ENCODE assay signal across 11 mouse cellular contexts in the genomic region with DNA sequence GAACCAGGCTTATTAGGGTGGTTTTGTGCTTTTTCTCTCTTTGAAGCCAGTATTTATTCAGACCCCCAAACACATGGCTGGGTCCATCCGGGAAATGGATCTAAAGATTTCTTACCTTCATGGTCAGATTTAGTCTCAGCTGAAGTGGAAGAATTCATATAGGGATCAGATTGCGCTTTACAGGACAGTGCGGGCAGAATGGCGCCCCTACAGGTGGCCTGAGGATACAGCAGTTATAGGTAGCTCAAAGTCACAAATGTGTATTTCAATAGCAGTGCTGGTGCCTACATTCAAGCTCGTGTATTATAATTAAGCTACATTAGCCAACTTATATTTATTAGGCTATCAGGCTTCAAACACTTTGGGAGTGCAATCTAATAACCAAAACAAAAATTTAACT. TPM values are rescaled to one million over a fixed set of nuclear protein-coding genes. Genes with fewer than 3 reads are reported as not detected.
DNase-seq lines count a peak whose midpoint lies in the region; ATAC-seq and TF ChIP-seq lines count a peak whose summit lies in the region.
"Had no signal": no experiment of that assay in that cellular context is flagged by ENCODE, and none has a peak within 500 bp of the region (broad histone marks: within the 10 kb centered on the region; RNA-seq: fewer than 3 reads in every experiment).

No protein-coding gene starts in this region.

- peak; percentile 51 for TF ChIP-seq CTCF in hindbrain, postnatal 0 days (IDR thresholded peaks at IDR 0.05; ENCODE audit: low read depth)
- TF ChIP-seq CTCF in testis, adult 2 months (IDR thresholded peaks at IDR 0.05; ENCODE audit: control insufficient read depth, insufficient read depth, insufficient replicate concordance, low read depth, low read length): peak; percentile 44; the same call in 1 of the 2 replicates

- no peak overlapping the region for H3K4me3 ChIP-seq in hindbrain, postnatal 0 days (ENCODE audit: low read length)
- H3K4me3 ChIP-seq in hindbrain, embryonic 14.5 days (replicated peaks; ENCODE audit: low read length): no peak overlapping the region
- H3K4me3 ChIP-seq in testis, adult 2 months (ENCODE audit: control insufficient read depth, low read depth, low read length): no peak overlapping the region
- H3K4me3 ChIP-seq in forebrain, embryonic 12.5 days (replicated peaks): no peak overlapping the region
- H3K4me3 ChIP-seq: erythroblast, embryonic 14.5 days had no signal

- no peak for TF ChIP-seq POLR2A in testis, adult 2 months (IDR thresholded peaks at IDR 0.05; ENCODE audit: control insufficient read depth, low read depth, low read length)

- H3K27ac ChIP-seq in hindbrain, postnatal 0 days: no peak overlapping the region
- H3K27ac ChIP-seq in hindbrain, embryonic 14.5 days: no peak overlapping the region
- no peak overlapping the region for H3K27ac ChIP-seq in testis, adult 2 months (ENCODE audit: control insufficient read depth, insufficient read depth, low read depth, low read length)
- no peak overlapping the region for H3K27ac ChIP-seq in forebrain, embryonic 12.5 days

- H3K4me2 ChIP-seq in hindbrain, postnatal 0 days (ENCODE audit: low read depth, low read length): no peak overlapping the region
- no peak overlapping the region for H3K4me2 ChIP-seq in hindbrain, embryonic 14.5 days (replicated peaks)
- H3K4me2 ChIP-seq in forebrain, embryonic 12.5 days: no peak overlapping the region

- 80% methylated on average over 5 of the region's 5 CpGs for WGBS in hindbrain, postnatal 0 days
- 71% methylated on average over 5 of the region's 5 CpGs for WGBS in hindbrain, embryonic 14.5 days
- 75% methylated on average over 5 of the region's 5 CpGs for WGBS in forebrain, embryonic 12.5 days

- H3K4me1 ChIP-seq in hindbrain, postnatal 0 days (ENCODE audit: insufficient read depth, low read length): no peaks in the 10 kb centered on the region
- H3K4me1 ChIP-seq in hindbrain, embryonic 14.5 days (replicated peaks; ENCODE audit: control insufficient read depth, insufficient read depth, low read length): no peaks in the 10 kb centered on the region
- H3K4me1 ChIP-seq in testis, adult 2 months (ENCODE audit: control insufficient read depth, insufficient read depth, low read length): no peaks in the 10 kb centered on the region
- peaks cover 4% of the 10 kb centered on the region; the same call in 1 of the 2 replicates for H3K4me1 ChIP-seq in forebrain, embryonic 12.5 days

- H3K36me3 ChIP-seq in hindbrain, postnatal 0 days (ENCODE audit: insufficient read depth, low read length): no peaks in the 10 kb centered on the region
- no peaks in the 10 kb centered on the region for H3K36me3 ChIP-seq in hindbrain, embryonic 14.5 days (replicated peaks; ENCODE audit: control insufficient read depth, insufficient read depth)
- H3K36me3 ChIP-seq in testis, adult 2 months (ENCODE audit: control insufficient read depth, insufficient read depth, low read length): no peaks in the 10 kb centered on the region
- no peaks in the 10 kb centered on the region for H3K36me3 ChIP-seq in forebrain, embryonic 12.5 days (replicated peaks)

- H3K9me3 ChIP-seq in hindbrain, postnatal 0 days (ENCODE audit: low read length): no peaks in the 10 kb centered on the region
- no peaks in the 10 kb centered on the region for H3K9me3 ChIP-seq in hindbrain, embryonic 14.5 days (ENCODE audit: control insufficient read depth, low read length)
- no peaks in the 10 kb centered on the region for H3K9me3 ChIP-seq in forebrain, embryonic 12.5 days

- no peak for ATAC-seq in hindbrain, postnatal 0 days
- no peak for ATAC-seq in hindbrain, embryonic 14.5 days (ENCODE audit: low FRiP score)
- no peak for ATAC-seq in forebrain, embryonic 12.5 days (ENCODE audit: low FRiP score)
- ATAC-seq: inflammation-experienced regulatory T-cells, adult 6 months had no signal

- H3K9ac ChIP-seq in hindbrain, postnatal 0 days (replicated peaks; ENCODE audit: low read length): no peak overlapping the region
- no peak overlapping the region for H3K9ac ChIP-seq in hindbrain, embryonic 14.5 days
- H3K9ac ChIP-seq in forebrain, embryonic 12.5 days: no peak overlapping the region

- no peaks in the 10 kb centered on the region for H3K27me3 ChIP-seq in hindbrain, postnatal 0 days (ENCODE audit: insufficient read depth, low read length)
- H3K27me3 ChIP-seq in hindbrain, embryonic 14.5 days (ENCODE audit: control insufficient read depth, insufficient read depth, low read length): no peaks in the 10 kb centered on the region
- H3K27me3 ChIP-seq in testis, adult 2 months (ENCODE audit: control insufficient read depth, insufficient read depth, low read length): no peaks in the 10 kb centered on the region
- no peaks in the 10 kb centered on the region for H3K27me3 ChIP-seq in forebrain, embryonic 12.5 days

- DNase-seq in hindbrain, postnatal 0 days (ENCODE audit: low spot score): no peak
- no peak for DNase-seq in hindbrain, embryonic 14.5 days (ENCODE audit: low spot score)
- no peak for DNase-seq in testis, postnatal 14 days (ENCODE audit: low spot score)
- DNase-seq in ZHBTc4 (ENCODE audit: low read depth, low spot score): peak; percentile 51
- DNase-seq in layer of hippocampus, adult 11-12 months (ENCODE audit: low spot score): no peak
- DNase-seq: cerebellum, adult 9-10 months; thymus, postnatal 36 days had no signal

RNA-seq across cellular contexts. Expression of a gene that starts 49.0 kb away (rescaled TPM):
- total RNA-seq in hindbrain, postnatal 0 days (2014; rRNA removed): 6.9 and 7.7 TPM in 2 replicates
- 4.6 and 4.7 TPM in 2 replicates for polyA plus RNA-seq in hindbrain, postnatal 0 days (2015; fragmentation: Nextera tagmentation; extraction: Ambion mirVana)
- polyA plus RNA-seq in hindbrain, embryonic 14.5 days (2014; fragmentation: Nextera tagmentation; extraction: Ambion mirVana): 7.6 and 8.6 TPM in 2 replicates
- 2.3 and 2.4 TPM in 2 replicates for polyA plus RNA-seq in testis, adult 2 months (2012; rRNA removed)
- polyA plus RNA-seq in forebrain, embryonic 12.5 days (2016; fragmentation: Nextera tagmentation; extraction: Ambion mirVana): 9.5 and 11.9 TPM in 2 replicates
- polyA plus RNA-seq: erythroblast, embryonic 14.5 days; inflammation-experienced regulatory T-cells, adult 6 months had no signal
